Mouse (Mus musculus): ENCODE data around the gene Bhlhe40. TPM values are rescaled to one million over a fixed set of nuclear protein-coding genes. Genes with fewer than 3 reads are reported as not detected.
A peak's percentile ranks its signal among the peaks of the same experiment; 100 is the strongest.

Gene Bhlhe40
- total RNA-seq, 2 experiments from 2014 or later = 43.8 to 61.4 TPM

- intact Hi-C loops (cut with DNase I) = no loop called here
- peak in 1 of 2 experiments; percentile 17 for DNase-seq
Observed at GRCm38 (mm10) chr6:108662314-108663240, 2.1 kb downstream of the Bhlhe40 start.

GRCm38 (mm10) chr6:108663241-108664194 lies 3.1 kb downstream of the Bhlhe40 start:
- intact Hi-C loops (cut with DNase I) = no loop called here
- no peak for DNase-seq

- peak in 1 of 2 experiments; percentile 10 for DNase-seq
- intact Hi-C loops (cut with DNase I) = loop anchor here (5.0 kb wide), 1 partner anchor 432 kb away; no protein-coding TSS in a partner anchor
Observed at GRCm38 (mm10) chr6:108664533-108665150, 4.2 kb downstream of the Bhlhe40 start.

GRCm38 (mm10) chr6:108665587-108665986 lies 5.2 kb downstream of the Bhlhe40 start:
- no peak for DNase-seq
- intact Hi-C loops (cut with DNase I) = loop anchor here (5.0 kb wide), 1 partner anchor 433 kb away; no protein-coding TSS in a partner anchor

GRCm38 (mm10) chr6:108666648-108667488 lies 6.4 kb downstream of the Bhlhe40 start:
- intact Hi-C loops (cut with DNase I) = loop anchor here (5.0 kb wide), 1 partner anchor 435 kb away; no protein-coding TSS in a partner anchor
- DNase-seq = no peak

- intact Hi-C loops (cut with DNase I) = loop anchor here (1.0 to 5.0 kb wide), 2 partner anchors 7 to 435 kb away; partner anchors contain the start of gene Bhlhe40
- DNase-seq = peak in 1 of 2 experiments; percentile 60
Observed at GRCm38 (mm10) chr6:108667599-108668021, 7.2 kb downstream of the Bhlhe40 start.

GRCm38 (mm10) chr6:108668321-108668786 lies 7.9 kb downstream of the Bhlhe40 start:
- intact Hi-C loops (cut with DNase I) = loop anchor here (1.0 to 5.0 kb wide), 2 partner anchors 8 to 436 kb away; partner anchors contain the start of gene Bhlhe40
- DNase-seq = peak; percentile 86 to 89

- intact Hi-C loops (cut with DNase I) = no loop called here
- no peak for DNase-seq
Observed at GRCm38 (mm10) chr6:108670276-108670675, 9.8 kb downstream of the Bhlhe40 start.

- peak; percentile 40 to 48 for DNase-seq
- intact Hi-C loops (cut with DNase I) = no loop called here
Observed at GRCm38 (mm10) chr6:108670821-108671220, 10.4 kb downstream of the Bhlhe40 start.

- intact Hi-C loops (cut with DNase I) = no loop called here
- DNase-seq = no peak
Observed at GRCm38 (mm10) chr6:108672094-108672493, 11.7 kb downstream of the Bhlhe40 start.

- intact Hi-C loops (cut with DNase I) = no loop called here
- DNase-seq = no peak
Observed at GRCm38 (mm10) chr6:108674221-108674620, 13.8 kb downstream of the Bhlhe40 start.

GRCm38 (mm10) chr6:108676783-108677340 lies 16.4 kb downstream of the Bhlhe40 start:
- no peak for DNase-seq
- intact Hi-C loops (cut with DNase I) = no loop called here

- DNase-seq = peak; percentile 36 to 42
- intact Hi-C loops (cut with DNase I) = no loop called here
Observed at GRCm38 (mm10) chr6:108677697-108678096, 17.3 kb downstream of the Bhlhe40 start.

GRCm38 (mm10) chr6:108678227-108678626 lies 17.8 kb downstream of the Bhlhe40 start:
- no peak for DNase-seq
- intact Hi-C loops (cut with DNase I) = no loop called here

- no peak for DNase-seq
- intact Hi-C loops (cut with DNase I) = no loop called here
Observed at GRCm38 (mm10) chr6:108680503-108680902, 20.1 kb downstream of the Bhlhe40 start.

- intact Hi-C loops (cut with DNase I) = no loop called here
- DNase-seq = no peak
Observed at GRCm38 (mm10) chr6:108681084-108681483, 20.7 kb downstream of the Bhlhe40 start.

- DNase-seq = no peak
- intact Hi-C loops (cut with DNase I) = no loop called here
Observed at GRCm38 (mm10) chr6:108683140-108683539, 22.7 kb downstream of the Bhlhe40 start.

- no peak for DNase-seq
- intact Hi-C loops (cut with DNase I) = no loop called here
Observed at GRCm38 (mm10) chr6:108684430-108684829, 24.0 kb downstream of the Bhlhe40 start.

Measured in heart, postnatal 36 days (tissue).